Mouse (Mus musculus) hematopoietic stem cell, adult 5-6 weeks (primary cell): ENCODE measurements around the gene Actn4. TPM values are rescaled to one million over a fixed set of nuclear protein-coding genes. Genes with fewer than 3 reads are reported as not detected.
A peak's percentile ranks its signal among the peaks of the same experiment; 100 is the strongest.
"Not testable (repeated sequence)": the region's sequence is repeated elsewhere in the genome, so short reads cannot be mapped to it uniquely, and the experiment has no call there.

ENCODE experiments used
- ATAC-seq, 2 experiments: fragments of 125-278 bp in 1 of 2; replicated peaks in 1 of 2; 2 replicates each; pipeline ENCODE4 v1.8.0; 2016 to 2017; ENCODE audit warnings: inconsistent platforms in 2 of 2, mild to moderate bottlenecking in 2 of 2, moderate number of reproducible peaks in 2 of 2, low read depth in 1 of 2, moderate TSS enrichment in 1 of 2; ENCODE audit not compliant: low FRiP score in 2 of 2, poor library complexity in 2 of 2, severe bottlenecking in 2 of 2, insufficient read depth in 1 of 2, low TSS enrichment in 1 of 2
- total RNA-seq: library from RNA; stranded (forward); fragments of 172-1452, 232-1000 nt; gene quantifications from 2 replicates; pipeline ENCODE4 v1.2.3, GENCODE M21; 2017

Actn4 gene
- total RNA-seq, 1 experiment from 2014 or later = 38.5 TPM

- ATAC-seq = no peak
Observed at GRCm38 (mm10) chr7:28973025-28973424, 10.9 kb upstream of the Actn4 start.

- ATAC-seq = peak; percentile 54 to 65; a peak in 2 of 4 replicates
Observed at GRCm38 (mm10) chr7:28972542-28972985, 10.4 kb upstream of the Actn4 start.

- no peak for ATAC-seq
Observed at GRCm38 (mm10) chr7:28971770-28972269, 9.7 kb upstream of the Actn4 start.

- ATAC-seq = no peak
Observed at GRCm38 (mm10) chr7:28971029-28971428, 8.9 kb upstream of the Actn4 start.

- ATAC-seq = no peak
Observed at GRCm38 (mm10) chr7:28969672-28970394, 7.7 kb upstream of the Actn4 start.

- ATAC-seq = no peak
Observed at GRCm38 (mm10) chr7:28969271-28969670, 7.1 kb upstream of the Actn4 start.

GRCm38 (mm10) chr7:28968120-28968519 lies 6.0 kb upstream of the Actn4 start:
- not testable (repeated sequence) for ATAC-seq

GRCm38 (mm10) chr7:28966751-28967505 lies 4.8 kb upstream of the Actn4 start:
- ATAC-seq = no peak

GRCm38 (mm10) chr7:28966181-28966580 lies 4.0 kb upstream of the Actn4 start:
- no peak for ATAC-seq

- ATAC-seq = no peak
Observed at GRCm38 (mm10) chr7:28965346-28965840, 3.3 kb upstream of the Actn4 start.

- ATAC-seq = no peak
Observed at GRCm38 (mm10) chr7:28963399-28963923, 1.3 kb upstream of the Actn4 start.

GRCm38 (mm10) chr7:28961584-28961926 lies 585 bp downstream of the Actn4 start:
- ATAC-seq = no peak

- no peak for ATAC-seq
Observed at GRCm38 (mm10) chr7:28960354-28961046, 1.6 kb downstream of the Actn4 start.

GRCm38 (mm10) chr7:28959505-28960045 lies 2.6 kb downstream of the Actn4 start:
- no peak for ATAC-seq

GRCm38 (mm10) chr7:28958770-28959169 lies 3.4 kb downstream of the Actn4 start:
- no peak for ATAC-seq

- no peak for ATAC-seq
Observed at GRCm38 (mm10) chr7:28957997-28958725, 4.0 kb downstream of the Actn4 start.

- no peak for ATAC-seq
Observed at GRCm38 (mm10) chr7:28957286-28957685, 4.9 kb downstream of the Actn4 start.
